Comparison of ENCODE assay signal across 25 mouse cellular contexts in genomic region chr17:78275507-78275813, GRCm38 (mm10).
A peak's percentile ranks its signal among the peaks of the same experiment; 100 is the strongest.
DNase-seq lines count a peak whose midpoint lies in the region; ATAC-seq and TF ChIP-seq lines count a peak whose summit lies in the region.
"Had no signal": no experiment of that assay in that cellular context is flagged by ENCODE, and none has a peak within 500 bp of the region (broad histone marks: within the 10 kb centered on the region; RNA-seq: fewer than 3 reads in every experiment).

No protein-coding gene starts in this region.

- 0 out of 2 replicates have a peak overlapping the region, but pooled peaks have one; percentile 11 for H3K4me2 ChIP-seq in forebrain, embryonic 15.5 days (replicated peaks)
- H3K4me2 ChIP-seq in forebrain, embryonic 11.5 days (ENCODE audit: low read depth, low read length, severe bottlenecking), result no peak overlapping the region
- H3K4me2 ChIP-seq in midbrain, embryonic 11.5 days, result no peak overlapping the region
- H3K4me2 ChIP-seq in stomach, postnatal 0 days (replicated peaks; ENCODE audit: low read depth), result no peak overlapping the region
- H3K4me2 ChIP-seq: heart, embryonic 15.5 days; liver, embryonic 12.5 days; stomach, embryonic 15.5 days had no signal

- TF ChIP-seq CTCF in stomach, postnatal 0 days (IDR thresholded peaks at IDR 0.05; ENCODE audit: low read depth), result no peak

- TF ChIP-seq EP300 in stomach, postnatal 0 days (optimal IDR thresholded peaks at IDR 0.05), result no peak

- H3K27me3 ChIP-seq in forebrain, embryonic 15.5 days, result no peaks in the 10 kb centered on the region
- no peaks in the 10 kb centered on the region for H3K27me3 ChIP-seq in forebrain, embryonic 11.5 days (ENCODE audit: control insufficient read depth, insufficient read depth, low read length)
- no peaks in the 10 kb centered on the region for H3K27me3 ChIP-seq in midbrain, embryonic 11.5 days (ENCODE audit: control insufficient read depth, insufficient read depth, low read length)
- H3K27me3 ChIP-seq in midbrain, embryonic 10.5 days (ENCODE audit: low read depth, poor library complexity, severe bottlenecking), result no peaks in the 10 kb centered on the region
- no peaks in the 10 kb centered on the region for H3K27me3 ChIP-seq in stomach, postnatal 0 days (ENCODE audit: control insufficient read depth, insufficient read depth, low read length)
- H3K27me3 ChIP-seq: heart, embryonic 15.5 days; liver, embryonic 12.5 days; stomach, embryonic 15.5 days had no signal

- H3K36me3 ChIP-seq in forebrain, embryonic 15.5 days, result no peaks in the 10 kb centered on the region
- H3K36me3 ChIP-seq in forebrain, embryonic 11.5 days (ENCODE audit: control insufficient read depth, insufficient read depth, low read length), result no peaks in the 10 kb centered on the region
- H3K36me3 ChIP-seq in midbrain, embryonic 11.5 days (ENCODE audit: control insufficient read depth, insufficient read depth, low read length), result no peaks in the 10 kb centered on the region
- peaks cover 5% of the 10 kb centered on the region; the same call in 1 of the 2 replicates for H3K36me3 ChIP-seq in midbrain, embryonic 10.5 days
- no peaks in the 10 kb centered on the region for H3K36me3 ChIP-seq in stomach, postnatal 0 days (ENCODE audit: control insufficient read depth, insufficient read depth, low read length)
- H3K36me3 ChIP-seq: heart, embryonic 10.5 days; heart, embryonic 15.5 days; liver, embryonic 12.5 days; stomach, embryonic 15.5 days had no signal

- 48% methylated on average over 4 of the region's 4 CpGs for WGBS in forebrain, embryonic 15.5 days
- WGBS in forebrain, embryonic 11.5 days, result 84% methylated on average over 4 of the region's 4 CpGs
- 69% methylated on average over 4 of the region's 4 CpGs for WGBS in midbrain, embryonic 11.5 days
- WGBS in midbrain, embryonic 10.5 days, result 72% methylated on average over 4 of the region's 4 CpGs
- 39% methylated on average over 4 of the region's 4 CpGs for WGBS in stomach, postnatal 0 days

- peaks cover 51% of the 10 kb centered on the region for H3K4me1 ChIP-seq in forebrain, embryonic 15.5 days
- no peaks in the 10 kb centered on the region for H3K4me1 ChIP-seq in forebrain, embryonic 11.5 days (replicated peaks; ENCODE audit: control insufficient read depth, insufficient read depth, low read length)
- H3K4me1 ChIP-seq in midbrain, embryonic 11.5 days (ENCODE audit: control insufficient read depth, insufficient read depth, low read length), result peaks cover 17% of the 10 kb centered on the region
- peaks cover 50% of the 10 kb centered on the region for H3K4me1 ChIP-seq in midbrain, embryonic 10.5 days
- H3K4me1 ChIP-seq in stomach, postnatal 0 days (replicated peaks; ENCODE audit: control insufficient read depth, insufficient read depth), result peaks cover 12% of the 10 kb centered on the region

- peak; percentile 18; the same call in 1 of the 2 replicates for ATAC-seq in forebrain, embryonic 15.5 days (replicated peaks)
- no peak for ATAC-seq in forebrain, embryonic 11.5 days (replicated peaks; ENCODE audit: low FRiP score)
- 0 out of 2 replicates have a peak, but pooled peaks have one; percentile 6 for ATAC-seq in midbrain, embryonic 11.5 days (ENCODE audit: low FRiP score)
- ATAC-seq in stomach, postnatal 0 days (ENCODE audit: low FRiP score, low TSS enrichment), result peak; percentile 57; the same call in 1 of the 2 replicates
- ATAC-seq: activated CD4-positive, CD25-positive, alpha-beta regulatory T cell, adult 4 months; intestine, postnatal 0 days; liver, embryonic 12.5 days; liver, postnatal 0 days had no signal

- H3K4me3 ChIP-seq in forebrain, embryonic 15.5 days, result no peak overlapping the region
- H3K4me3 ChIP-seq in forebrain, embryonic 11.5 days (ENCODE audit: low read depth, low read length), result no peak overlapping the region
- H3K4me3 ChIP-seq in midbrain, embryonic 11.5 days (ENCODE audit: low read depth, low read length), result no peak overlapping the region
- no peak overlapping the region for H3K4me3 ChIP-seq in midbrain, embryonic 10.5 days
- H3K4me3 ChIP-seq in stomach, postnatal 0 days (ENCODE audit: low read depth, low read length), result no peak overlapping the region
- H3K4me3 ChIP-seq: heart, embryonic 10.5 days; heart, embryonic 15.5 days; liver, embryonic 12.5 days; stomach, embryonic 15.5 days had no signal

- no peak overlapping the region for H3K9ac ChIP-seq in forebrain, embryonic 15.5 days (replicated peaks)
- no peak overlapping the region for H3K9ac ChIP-seq in forebrain, embryonic 11.5 days (ENCODE audit: low read length)
- no peak overlapping the region for H3K9ac ChIP-seq in midbrain, embryonic 11.5 days (ENCODE audit: low read length)
- no peak overlapping the region for H3K9ac ChIP-seq in stomach, postnatal 0 days (ENCODE audit: low read length)
- H3K9ac ChIP-seq: heart, embryonic 15.5 days; liver, embryonic 12.5 days; liver, postnatal 0 days; stomach, embryonic 15.5 days had no signal

- DNase-seq in forebrain, embryonic 11.5 days (ENCODE audit: low spot score), result no peak
- peak; percentile 88 for DNase-seq in midbrain, embryonic 11.5 days (ENCODE audit: low spot score, missing footprints)
- DNase-seq in midbrain, embryonic 10.5 days (ENCODE audit: low spot score), result no peak
- DNase-seq in adipocyte (ENCODE audit: low spot score), result peak; percentile 70
- DNase-seq in stomach, postnatal 0 days (ENCODE audit: low spot score), result no peak
- no peak for DNase-seq in lung, postnatal 36 days
- DNase-seq: adrenal gland, adult 8-10 months; B cell, adult 2 months; cerebellum, adult 8-10 months; cerebellum, postnatal 25 days; gastrocnemius, postnatal 14 days; kidney, adult 9 months; kidney, postnatal 10 days; layer of hippocampus, adult 9-11 months; left cerebral cortex, postnatal 4 days; liver, postnatal 0 days; right cerebral cortex, postnatal 14 days; thymus, postnatal 14 days had no signal

- H3K27ac ChIP-seq in forebrain, embryonic 15.5 days (replicated peaks), result peak overlapping the region; percentile 68
- no peak overlapping the region for H3K27ac ChIP-seq in forebrain, embryonic 11.5 days (ENCODE audit: low read depth, low read length)
- no peak overlapping the region for H3K27ac ChIP-seq in midbrain, embryonic 11.5 days (ENCODE audit: low read depth, low read length)
- no peak overlapping the region for H3K27ac ChIP-seq in midbrain, embryonic 10.5 days (replicated peaks)
- H3K27ac ChIP-seq in stomach, postnatal 0 days (replicated peaks), result no peak overlapping the region
- H3K27ac ChIP-seq: heart, embryonic 10.5 days; heart, embryonic 15.5 days; liver, embryonic 12.5 days; stomach, embryonic 15.5 days had no signal

- no peaks in the 10 kb centered on the region for H3K9me3 ChIP-seq in forebrain, embryonic 15.5 days
- H3K9me3 ChIP-seq in forebrain, embryonic 11.5 days (ENCODE audit: control insufficient read depth, low read length), result no peaks in the 10 kb centered on the region
- no peaks in the 10 kb centered on the region for H3K9me3 ChIP-seq in midbrain, embryonic 11.5 days (ENCODE audit: control insufficient read depth, low read length)
- no peaks in the 10 kb centered on the region for H3K9me3 ChIP-seq in midbrain, embryonic 10.5 days (replicated peaks)
- H3K9me3 ChIP-seq in stomach, postnatal 0 days (ENCODE audit: control insufficient read depth, low read length), result no peaks in the 10 kb centered on the region
- H3K9me3 ChIP-seq: heart, embryonic 10.5 days; heart, embryonic 15.5 days; liver, embryonic 12.5 days; stomach, embryonic 15.5 days had no signal

Comparison
In these comparisons a context has a peak if more than half of its experiments do, and no peak if none do; other contexts are left out.
1. DNase-seq: peak in midbrain, embryonic 11.5 days (single experiment) and adipocyte (single experiment); none in forebrain, embryonic 11.5 days (single experiment), midbrain, embryonic 10.5 days (single experiment), stomach, postnatal 0 days (single experiment) and lung, postnatal 36 days (single experiment).